Mouse (Mus musculus): Measurements from ENCODE around the gene Ccr10.

Gene Ccr10

GRCm38 (mm10) chr11:101188166-101188805, 13.0 kb upstream of the Ccr10 start:
- DNase-seq (ENCODE audit: low spot score in 2 of 2) = no peak

DNA sequence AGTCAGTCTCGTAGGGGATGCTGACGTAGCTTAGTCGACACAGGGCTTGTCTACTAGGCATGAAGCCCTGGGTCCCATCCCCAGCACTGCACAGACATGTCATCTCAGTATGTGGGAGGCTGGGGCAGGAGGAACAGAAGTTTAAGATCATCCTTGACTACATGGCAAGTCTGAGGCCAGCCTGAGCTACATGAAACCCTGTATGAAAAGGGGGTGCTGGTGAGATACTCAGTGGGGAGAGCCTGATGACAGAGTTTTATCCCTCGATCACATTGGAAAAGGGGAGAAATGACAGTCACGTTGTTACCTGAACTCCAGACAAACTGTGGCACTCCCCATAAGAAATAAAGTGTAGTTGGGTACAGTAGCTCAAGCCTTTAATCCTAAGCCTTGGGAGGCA, 12.3 kb upstream of the Ccr10 start:
- DNase-seq (ENCODE audit: low spot score in 2 of 2) = no peak

DNA sequence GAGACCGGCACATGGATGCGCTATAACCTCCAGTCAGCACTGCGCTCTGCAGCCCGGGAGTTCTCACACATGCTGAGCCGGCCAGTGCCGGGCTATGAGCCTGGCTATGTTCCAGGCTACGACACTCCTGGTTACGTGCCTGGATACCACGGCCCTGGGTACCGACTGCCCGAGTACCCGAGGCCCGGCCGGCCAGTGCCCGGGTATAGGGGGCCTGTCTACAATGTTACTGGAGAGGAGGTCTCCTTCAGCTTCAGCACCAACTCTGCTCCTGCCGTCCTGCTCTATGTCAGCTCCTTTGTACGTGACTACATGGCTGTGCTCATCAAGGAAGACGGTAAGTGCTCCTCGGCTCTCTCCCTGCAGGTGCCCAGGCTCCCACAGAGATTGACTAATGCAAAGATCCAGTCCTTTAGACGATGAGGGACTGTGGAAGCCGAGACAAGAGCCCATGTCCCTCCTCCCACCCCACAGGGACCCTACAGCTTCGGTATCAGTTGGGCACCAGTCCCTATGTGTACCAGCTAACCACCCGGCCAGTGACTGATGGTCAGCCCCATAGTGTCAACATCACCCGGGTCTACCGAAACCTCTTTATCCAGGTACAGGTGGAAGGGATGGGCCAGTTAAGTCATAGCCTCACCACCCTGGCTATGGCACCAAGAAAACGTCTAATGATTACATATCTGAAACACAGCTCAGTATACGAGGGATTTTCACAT, 11.4 kb upstream of the Ccr10 start:
- no peak for DNase-seq (ENCODE audit: low spot score in 2 of 2)

- DNase-seq (ENCODE audit: low spot score in 2 of 2) = no peak
Measured at GRCm38 (mm10) chr11:101185441-101185840, 10.2 kb upstream of the Ccr10 start.

- no peak for DNase-seq (ENCODE audit: low spot score in 2 of 2)
Measured at GRCm38 (mm10) chr11:101184984-101185383, 9.7 kb upstream of the Ccr10 start.

GRCm38 (mm10) chr11:101182771-101183517, 7.7 kb upstream of the Ccr10 start:
- no peak for DNase-seq (ENCODE audit: low spot score in 2 of 2)

GRCm38 (mm10) chr11:101181961-101182360, 6.7 kb upstream of the Ccr10 start:
- no peak for DNase-seq (ENCODE audit: low spot score in 2 of 2)

DNA sequence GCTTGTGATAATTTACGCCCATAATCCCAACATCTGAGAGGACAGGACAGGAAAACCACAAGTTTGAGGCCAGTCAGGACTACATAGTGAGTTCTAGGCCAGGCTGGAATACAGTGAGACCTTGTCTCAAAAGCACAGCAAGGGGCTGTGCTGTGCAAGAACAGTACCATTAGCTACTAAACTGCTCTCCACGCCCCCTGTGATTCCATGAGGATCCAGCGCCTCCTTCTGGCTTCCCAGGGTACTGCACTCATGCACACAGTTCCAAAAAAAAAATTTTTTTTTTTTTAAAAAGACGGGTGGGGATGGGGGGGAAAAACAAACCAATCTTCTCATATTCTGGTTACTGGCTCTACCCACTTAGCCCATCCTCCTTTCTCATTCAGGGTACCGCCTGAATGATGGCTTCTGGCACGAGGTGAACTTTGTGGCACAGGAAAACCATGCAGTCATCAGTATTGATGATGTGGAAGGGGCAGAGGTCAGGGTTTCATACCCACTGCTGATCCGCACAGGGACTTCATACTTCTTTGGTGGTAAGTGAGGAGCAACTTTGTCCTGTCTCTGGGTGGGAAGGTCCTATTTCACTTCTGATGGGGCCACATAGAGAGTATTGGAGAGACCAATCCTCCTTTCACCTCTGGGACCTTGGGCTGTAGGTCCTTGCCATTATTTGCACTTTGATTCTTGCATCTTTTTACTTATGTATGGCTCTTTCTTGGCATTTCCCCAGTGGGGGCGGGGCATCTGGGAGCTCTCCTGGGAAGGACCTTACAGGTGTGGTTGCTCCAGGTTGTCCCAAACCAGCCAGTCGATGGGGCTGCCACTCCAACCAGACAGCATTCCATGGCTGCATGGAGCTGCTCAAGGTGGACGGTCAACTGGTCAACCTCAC, 5.8 kb upstream of the Ccr10 start:
- peak; percentile 63 to 85 for DNase-seq (ENCODE audit: low spot score in 2 of 2)

DNA sequence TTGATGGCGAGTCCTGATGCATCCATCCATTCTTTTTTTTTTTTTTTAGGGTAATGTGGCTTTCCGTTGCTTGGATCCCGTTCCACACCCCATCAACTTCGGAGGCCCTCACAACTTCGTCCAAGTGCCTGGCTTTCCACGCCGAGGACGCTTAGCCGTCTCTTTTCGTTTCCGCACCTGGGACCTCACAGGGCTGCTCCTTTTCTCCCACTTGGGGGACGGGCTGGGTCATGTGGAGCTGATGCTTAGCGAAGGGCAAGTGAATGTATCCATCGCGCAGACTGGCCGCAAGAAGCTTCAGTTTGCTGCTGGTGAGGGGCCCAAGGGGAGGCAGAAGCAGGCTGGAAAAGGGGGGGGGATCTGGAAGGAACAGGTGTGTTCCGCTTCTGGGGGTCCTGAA, 5.0 kb upstream of the Ccr10 start:
- DNase-seq (ENCODE audit: low spot score in 2 of 2) = no peak

DNA sequence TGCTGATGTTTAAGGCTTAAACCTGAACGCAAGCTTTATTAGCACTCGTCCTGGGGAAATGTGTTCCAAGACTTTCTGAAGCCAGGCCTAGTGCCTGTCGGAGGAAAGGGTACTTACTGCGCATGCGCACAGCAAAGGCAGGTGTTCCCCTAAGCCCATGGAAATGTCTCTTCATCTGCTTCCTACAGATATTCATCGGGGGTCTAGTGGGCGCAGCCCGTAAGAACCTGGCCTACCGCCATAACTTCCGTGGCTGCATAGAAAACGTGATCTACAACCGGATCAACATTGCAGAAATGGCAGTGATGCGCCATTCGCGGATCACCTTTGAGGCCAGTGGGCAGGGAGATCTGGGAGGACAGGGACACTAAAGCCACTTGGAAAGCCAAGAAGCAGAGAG, 4.1 kb upstream of the Ccr10 start:
- DNase-seq (ENCODE audit: low spot score in 2 of 2) = no peak

DNA sequence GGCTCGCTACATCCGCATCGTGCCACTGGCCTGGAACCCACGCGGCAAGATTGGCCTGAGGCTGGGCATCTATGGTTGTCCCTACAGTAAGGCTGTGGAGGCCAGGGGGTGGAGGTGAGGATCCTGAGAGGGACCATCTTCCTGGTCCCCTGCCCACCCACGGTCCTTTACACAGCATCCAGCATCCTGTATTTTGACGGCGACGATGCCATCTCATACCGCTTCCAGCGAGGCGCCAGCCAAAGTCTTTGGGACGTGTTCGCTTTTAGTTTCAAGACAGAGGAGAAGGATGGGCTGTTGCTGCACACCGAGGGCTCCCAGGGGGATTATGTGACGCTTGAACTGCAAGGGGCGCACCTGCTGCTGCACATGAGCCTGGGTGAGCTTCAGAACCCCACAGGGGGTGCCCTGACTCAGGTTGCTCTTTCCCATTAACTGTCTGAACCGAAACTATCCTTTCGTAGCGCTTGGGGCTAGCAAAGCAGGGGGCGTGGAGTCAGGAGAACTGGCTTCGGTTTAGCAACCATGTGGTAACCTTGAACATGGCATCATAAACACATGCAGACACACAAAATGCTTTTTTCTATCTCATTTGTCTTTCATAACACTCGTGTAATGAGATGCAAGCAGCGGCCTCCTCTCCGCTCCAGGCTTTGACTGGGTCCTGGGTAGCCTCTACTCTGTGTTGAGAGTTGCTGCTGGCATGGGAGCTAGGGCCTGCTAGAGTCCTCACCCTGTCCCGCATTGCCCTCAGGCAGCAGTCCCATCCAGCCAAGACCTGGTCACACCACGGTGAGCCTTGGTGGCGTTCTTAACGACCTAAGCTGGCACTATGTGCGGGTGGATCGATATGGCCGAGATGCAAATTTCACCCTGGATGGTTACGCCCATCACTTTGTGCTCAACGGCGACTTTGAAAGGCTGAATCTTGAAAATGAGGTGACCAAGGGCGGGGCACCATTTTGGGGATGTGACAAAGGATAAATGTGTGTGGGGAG, 3.1 kb upstream of the Ccr10 start:
- DNase-seq (ENCODE audit: low spot score in 2 of 2) = no peak

- DNase-seq (ENCODE audit: low spot score in 2 of 2) = peak; percentile 60 to 84
Measured at GRCm38 (mm10) chr11:101176933-101177773, 1.9 kb upstream of the Ccr10 start.

DNA sequence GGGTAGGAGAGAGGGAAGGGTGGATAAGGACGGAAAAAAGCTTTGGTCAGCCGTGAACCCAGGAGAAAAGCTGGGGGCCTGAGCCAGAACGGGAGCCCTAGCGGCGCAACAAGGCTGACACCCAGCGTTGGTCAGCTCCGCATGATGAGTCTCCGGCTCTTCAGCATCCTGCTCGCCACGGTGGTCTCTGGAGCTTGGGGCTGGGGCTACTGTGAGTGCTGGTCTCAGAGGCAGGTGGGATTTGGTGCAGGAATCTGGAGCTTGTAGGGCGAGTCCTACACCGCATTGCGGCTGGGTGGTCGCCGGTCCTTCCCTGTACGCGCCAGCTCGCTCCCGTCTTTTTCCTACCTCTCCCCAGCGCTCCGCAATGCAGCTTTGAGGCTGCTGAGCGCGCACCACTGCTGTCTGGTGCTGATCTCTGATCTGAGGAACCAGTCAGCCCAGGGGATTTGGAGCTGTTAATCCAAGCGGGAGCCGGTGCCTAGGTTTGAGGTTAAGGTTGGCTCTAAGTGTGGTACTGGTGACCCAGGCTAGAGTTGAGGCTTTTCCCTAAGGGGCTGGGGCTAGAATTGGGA, 961 bp upstream of the Ccr10 start:
- no peak for DNase-seq (ENCODE audit: low spot score in 2 of 2)

DNA sequence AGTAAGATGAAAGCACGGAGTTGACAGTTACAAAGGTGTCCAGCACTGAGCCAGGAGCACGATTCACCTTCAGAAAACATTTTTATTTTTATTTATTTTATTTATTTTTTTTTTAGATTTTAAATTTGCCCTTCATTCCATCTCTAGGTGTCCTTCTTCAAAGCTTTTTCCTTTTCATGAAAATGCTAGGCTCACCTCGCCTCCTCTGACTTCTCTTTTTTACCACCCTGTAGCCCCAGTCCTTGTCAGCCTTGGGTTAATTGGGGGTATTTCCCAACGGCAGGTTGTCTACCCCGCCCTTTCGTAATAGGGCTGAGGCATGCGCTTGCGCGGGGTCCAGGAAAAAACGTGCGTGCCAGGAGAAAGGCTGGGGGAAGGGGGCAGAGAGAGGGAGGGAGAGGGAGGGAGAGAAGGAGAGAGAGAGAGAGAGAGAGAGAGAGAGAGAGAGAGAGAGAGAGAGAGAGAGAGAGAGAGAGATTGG, 433 bp upstream of the Ccr10 start:
- DNase-seq (ENCODE audit: low spot score in 2 of 2) = no peak

- no peak for DNase-seq (ENCODE audit: low spot score in 2 of 2)
Measured at GRCm38 (mm10) chr11:101174389-101174745, 876 bp downstream of the Ccr10 start.

DNA sequence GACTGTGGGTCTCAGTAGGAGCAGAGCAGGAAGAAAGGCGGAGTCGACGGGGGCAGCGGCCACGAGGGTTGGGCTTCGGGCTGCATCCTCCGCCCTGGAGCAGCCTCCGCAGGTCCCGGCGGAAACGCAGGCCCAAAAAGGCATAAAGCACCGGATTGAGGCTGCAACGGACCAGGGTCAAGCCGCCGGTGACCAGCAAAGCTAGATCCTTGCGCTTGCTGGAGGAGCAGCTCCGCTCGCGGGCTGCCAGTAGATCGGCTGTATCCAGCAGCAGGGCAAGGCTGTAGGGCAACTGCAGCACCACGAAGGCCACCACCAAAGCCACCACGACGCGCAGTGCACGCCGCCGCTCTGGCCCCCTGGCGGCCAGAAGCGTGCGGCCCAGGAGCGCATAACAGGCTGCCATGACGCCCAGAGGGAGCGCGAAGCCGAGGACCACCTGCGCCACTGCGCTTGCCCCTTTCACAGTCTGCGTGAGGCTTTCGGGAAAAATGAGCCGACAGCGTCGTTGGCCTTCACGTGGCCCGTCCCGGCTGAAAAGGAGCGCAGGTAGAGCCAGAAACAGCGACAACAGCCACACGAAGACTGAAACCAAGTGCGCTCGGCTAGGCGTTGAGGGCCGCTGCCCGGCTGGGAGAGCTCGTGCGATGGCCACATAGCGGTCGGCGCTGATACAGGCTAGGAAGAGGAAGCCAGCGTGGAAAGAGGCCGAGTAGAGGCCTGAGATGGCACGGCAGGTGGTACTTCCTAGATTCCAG, 1.4 kb downstream of the Ccr10 start:
- DNase-seq (ENCODE audit: low spot score in 2 of 2) = peak; percentile 71 to 87

DNA sequence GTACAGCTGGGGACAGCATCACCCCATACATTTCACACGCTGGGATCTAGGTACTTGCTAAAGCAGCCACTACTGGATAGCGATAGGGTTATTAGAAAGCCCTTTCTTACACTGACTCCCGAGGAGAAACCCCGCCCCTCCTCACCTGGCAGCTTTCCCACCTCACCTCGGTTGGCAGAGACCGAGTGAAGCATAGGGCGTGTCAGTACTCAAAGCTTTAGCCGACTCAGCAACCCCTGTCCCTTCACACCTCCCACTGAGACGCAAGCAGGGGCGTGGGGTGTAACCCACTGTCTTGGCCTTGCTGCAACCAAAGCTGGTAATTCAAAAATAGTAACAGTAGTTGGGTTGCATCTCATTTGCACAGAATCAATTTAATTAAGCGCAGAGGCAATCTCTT, 2.1 kb downstream of the Ccr10 start:
- DNase-seq (ENCODE audit: low spot score in 2 of 2) = no peak

DNA sequence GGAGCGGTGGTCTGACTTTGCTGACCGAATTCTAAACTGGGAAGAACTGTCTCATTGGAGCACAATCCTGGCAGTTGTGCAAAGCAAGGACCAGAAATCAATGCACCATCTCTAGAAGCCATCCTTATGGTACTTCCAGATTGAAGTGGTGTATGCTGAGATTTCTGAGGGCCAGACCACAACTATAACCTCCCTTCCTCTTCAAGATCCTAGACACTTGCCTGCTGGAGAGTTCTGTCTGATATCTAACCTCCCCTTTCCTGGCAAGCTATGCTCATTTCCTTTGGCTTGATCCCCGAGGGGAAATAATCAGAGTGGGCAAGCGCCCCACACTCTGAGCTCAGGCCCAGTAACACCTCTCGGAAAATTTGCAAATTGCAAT, 2.8 kb downstream of the Ccr10 start:
- no peak for DNase-seq (ENCODE audit: low spot score in 2 of 2)
